Mouse (Mus musculus): Measurements from ENCODE around the gene Dlx3. TPM values are rescaled to one million over a fixed set of nuclear protein-coding genes. Genes with fewer than 3 reads are reported as not detected.

Dlx3 gene
- polyA plus RNA-seq, 1 experiment from 2014 or later, result 1.4 TPM

DNA sequence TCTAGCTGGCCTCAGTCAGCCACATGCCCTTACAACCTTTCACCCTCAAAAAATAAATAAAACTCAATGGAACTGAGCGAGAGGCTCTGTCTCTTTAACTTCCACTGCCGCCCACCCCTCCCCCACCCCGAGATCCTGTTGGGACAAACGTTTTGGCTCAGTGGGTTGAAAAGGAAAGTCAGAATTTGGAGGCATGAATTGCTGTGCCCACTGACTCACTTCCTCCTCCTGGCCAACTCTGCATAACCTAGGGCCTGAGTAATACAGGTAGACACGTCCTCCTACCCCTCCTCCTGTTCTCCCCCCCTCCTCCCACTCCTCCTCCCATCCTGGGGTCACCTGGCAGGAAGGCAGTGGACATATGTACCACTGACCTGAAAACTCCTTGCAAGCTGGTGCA is 34.2 kb upstream of the Dlx3 start:
- no peaks in the 10 kb centered on the region for H3K27me3 ChIP-seq (ENCODE audit: control insufficient read depth, insufficient read depth, low read length)
- DNase-seq (ENCODE audit: low spot score) (no peak), ATAC-seq (replicated peaks; ENCODE audit: low FRiP score) (no peak)
- H3K4me2 ChIP-seq (ENCODE audit: low read depth, low read length, severe bottlenecking), result no peak overlapping the region
- WGBS, result 14% methylated on average over 5 of the region's 5 CpGs
- no peaks in the 10 kb centered on the region; the same call in 1 of the 2 replicates for H3K4me1 ChIP-seq (replicated peaks; ENCODE audit: control insufficient read depth, insufficient read depth, low read length)
- H3K27ac ChIP-seq (ENCODE audit: low read depth, low read length), result no peak overlapping the region
- H3K9ac ChIP-seq (ENCODE audit: low read length), result no peak overlapping the region
- no peaks in the 10 kb centered on the region for H3K9me3 ChIP-seq (ENCODE audit: control insufficient read depth, low read length)
- no peak overlapping the region for H3K4me3 ChIP-seq (ENCODE audit: low read depth, low read length)
- no peaks in the 10 kb centered on the region for H3K36me3 ChIP-seq (ENCODE audit: control insufficient read depth, insufficient read depth, low read length)

DNA sequence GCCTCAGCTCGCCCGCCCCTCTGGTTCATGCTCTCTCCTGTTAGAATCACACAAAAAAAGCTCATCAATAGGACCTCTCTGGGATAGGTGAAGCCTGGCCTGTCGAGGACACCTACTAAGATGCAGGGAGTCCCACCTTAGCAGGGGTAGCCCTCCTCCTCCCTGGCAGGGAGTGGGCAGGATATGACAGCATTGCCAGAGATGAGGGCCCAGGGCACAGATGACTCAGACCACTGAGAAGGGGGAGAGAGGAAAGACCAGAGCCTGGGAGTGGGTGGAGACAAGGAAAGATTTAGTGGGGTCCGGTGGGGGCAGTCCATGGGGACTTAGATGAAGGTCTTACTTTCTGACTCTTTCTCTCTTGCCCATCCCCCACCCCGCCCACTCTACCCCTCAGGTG is 33.7 kb upstream of the Dlx3 start:
- Histone ChIP-seq H3K4me1 (replicated peaks; ENCODE audit: control insufficient read depth, insufficient read depth, low read length) (no peaks in the 10 kb centered on the region; the same call in 1 of the 2 replicates), H3K9me3 (ENCODE audit: control insufficient read depth, low read length) (no peaks in the 10 kb centered on the region), H3K4me3 (ENCODE audit: low read depth, low read length) (no peak overlapping the region), H3K27ac (ENCODE audit: low read depth, low read length) (no peak overlapping the region), H3K4me2 (ENCODE audit: low read depth, low read length, severe bottlenecking) (no peak overlapping the region), H3K36me3 (ENCODE audit: control insufficient read depth, insufficient read depth, low read length) (no peaks in the 10 kb centered on the region), H3K9ac (ENCODE audit: low read length) (no peak overlapping the region), H3K27me3 (ENCODE audit: control insufficient read depth, insufficient read depth, low read length) (no peaks in the 10 kb centered on the region)
- ATAC-seq (replicated peaks; ENCODE audit: low FRiP score) (no peak), DNase-seq (ENCODE audit: low spot score) (no peak)
- 48% methylated on average over 5 of the region's 5 CpGs for WGBS

DNA sequence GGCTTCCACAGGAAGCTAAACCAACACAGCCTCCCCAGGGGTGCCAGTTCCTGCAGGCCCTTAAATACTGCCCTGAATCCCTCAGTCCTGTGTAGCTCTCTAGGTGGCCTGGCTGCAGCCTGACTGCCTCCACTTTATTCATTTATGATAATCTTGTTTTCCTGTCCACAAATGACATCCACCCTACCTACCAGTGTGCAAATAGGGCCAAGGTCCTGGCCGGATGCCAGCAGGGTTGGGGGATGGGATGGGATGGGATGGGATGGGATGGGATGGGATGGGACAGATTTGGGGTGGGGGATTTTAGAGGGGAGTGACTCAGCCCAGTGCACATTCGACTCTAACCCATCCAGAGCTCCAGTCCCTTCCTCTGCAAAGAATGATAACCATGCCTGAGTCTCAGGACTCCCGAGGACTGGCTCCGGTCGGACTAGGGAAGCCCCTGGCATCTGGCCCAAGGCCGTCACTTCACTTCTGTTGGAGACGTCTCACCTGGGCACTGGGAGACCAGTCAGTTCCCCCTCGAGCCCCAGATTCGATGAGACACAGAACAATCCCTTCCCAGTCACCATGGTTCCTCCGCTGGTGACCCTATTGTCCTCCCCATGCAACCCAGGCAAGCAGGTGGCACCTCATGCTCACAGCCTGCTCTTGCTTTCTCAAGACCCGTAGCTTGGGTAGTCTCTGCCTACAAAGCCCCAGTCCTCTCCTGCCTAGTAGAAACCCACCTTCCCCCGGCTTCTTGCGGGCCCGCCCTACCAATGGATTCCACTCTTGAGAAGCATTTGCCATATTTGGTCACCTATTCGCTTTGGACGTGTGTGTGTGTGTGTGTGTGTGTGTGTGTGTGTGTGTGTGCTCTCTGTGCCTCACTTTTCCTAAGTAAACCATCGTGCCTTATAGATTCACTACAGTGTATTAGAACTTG is 32.4 kb upstream of the Dlx3 start:
- Histone ChIP-seq H3K27me3 (ENCODE audit: control insufficient read depth, insufficient read depth, low read length) (no peaks in the 10 kb centered on the region), H3K4me3 (ENCODE audit: low read depth, low read length) (no peak overlapping the region), H3K4me1 (replicated peaks; ENCODE audit: control insufficient read depth, insufficient read depth, low read length) (no peaks in the 10 kb centered on the region; the same call in 1 of the 2 replicates), H3K4me2 (ENCODE audit: low read depth, low read length, severe bottlenecking) (no peak overlapping the region), H3K9me3 (ENCODE audit: control insufficient read depth, low read length) (no peaks in the 10 kb centered on the region), H3K36me3 (ENCODE audit: control insufficient read depth, insufficient read depth, low read length) (no peaks in the 10 kb centered on the region), H3K27ac (ENCODE audit: low read depth, low read length) (no peak overlapping the region), H3K9ac (ENCODE audit: low read length) (no peak overlapping the region)
- no peak for DNase-seq (ENCODE audit: low spot score)
- ATAC-seq (replicated peaks; ENCODE audit: low FRiP score), result no peak
- WGBS, result 74% methylated on average over 17 of the region's 17 CpGs

DNA sequence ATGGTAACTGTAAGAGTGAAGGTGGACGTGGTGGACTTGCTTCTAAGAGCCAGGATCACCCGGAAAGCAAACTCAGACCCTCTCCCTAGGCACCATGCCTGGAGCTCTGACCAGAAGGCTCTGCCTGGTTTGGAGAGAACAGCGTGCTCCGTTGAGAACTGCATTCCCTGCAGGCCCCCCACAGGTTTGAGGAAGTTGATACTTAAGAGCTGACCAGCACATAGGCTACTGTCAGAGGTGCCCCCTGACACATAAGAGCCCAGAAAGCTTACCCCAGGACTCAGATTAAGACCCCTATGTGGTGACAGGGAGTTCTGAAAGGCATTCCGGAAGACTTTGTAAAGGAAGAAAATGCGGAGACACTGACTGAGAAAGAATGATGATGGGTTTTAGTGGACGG is 31.6 kb upstream of the Dlx3 start:
- 59% methylated on average over 7 of the region's 7 CpGs for WGBS

DNA sequence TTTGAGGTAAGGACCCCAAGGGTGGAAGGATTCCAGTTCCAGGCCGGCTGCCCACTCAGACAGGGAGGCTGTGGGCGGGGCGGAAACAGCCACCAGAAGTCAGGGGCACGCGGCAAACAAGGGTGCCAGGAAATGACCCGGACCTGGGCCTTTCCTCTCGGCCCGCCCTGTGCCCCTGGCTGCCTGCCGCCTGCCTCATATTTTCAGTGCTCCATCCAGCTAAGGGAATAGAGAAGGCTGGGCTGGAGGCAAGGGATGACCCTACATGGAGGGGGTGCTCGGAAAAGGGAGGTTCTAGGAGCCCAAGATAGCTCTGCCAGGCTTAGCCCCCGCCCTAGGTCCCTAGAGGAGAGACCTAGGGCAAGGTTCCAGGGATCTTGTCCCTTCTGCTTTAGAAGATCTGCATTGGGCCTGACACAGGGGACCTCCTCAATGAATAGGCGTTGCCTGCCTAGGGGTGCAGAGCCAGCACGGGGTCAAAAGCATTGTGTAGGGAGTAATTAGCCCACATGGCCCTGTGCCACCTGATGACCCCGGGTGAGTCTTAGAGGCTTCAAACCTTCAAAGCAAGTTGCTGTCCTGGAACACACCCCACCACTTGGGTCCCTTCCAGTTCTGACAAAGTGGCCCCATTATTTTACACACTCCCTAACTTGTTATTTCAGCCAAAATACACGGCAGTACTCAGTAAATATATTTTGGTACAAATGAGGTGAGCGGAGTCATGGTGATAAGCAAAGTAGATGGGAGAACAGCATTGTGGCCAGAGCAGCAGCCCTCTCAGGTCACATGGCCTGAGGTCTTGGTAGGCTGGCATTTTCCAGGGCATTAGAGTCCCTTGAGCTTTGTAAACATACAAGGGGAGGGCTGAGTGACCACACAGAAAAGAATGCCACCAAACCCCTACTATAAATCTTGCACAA is 30.8 kb upstream of the Dlx3 start:
- H3K36me3 ChIP-seq (ENCODE audit: control insufficient read depth, insufficient read depth, low read length), result no peaks in the 10 kb centered on the region
- no peak overlapping the region for H3K9ac ChIP-seq (ENCODE audit: low read length)
- no peak overlapping the region for H3K4me2 ChIP-seq (ENCODE audit: low read depth, low read length, severe bottlenecking)
- H3K9me3 ChIP-seq (ENCODE audit: control insufficient read depth, low read length), result no peaks in the 10 kb centered on the region
- H3K27me3 ChIP-seq (ENCODE audit: control insufficient read depth, insufficient read depth, low read length), result no peaks in the 10 kb centered on the region
- ATAC-seq (replicated peaks; ENCODE audit: low FRiP score) (no peak), DNase-seq (ENCODE audit: low spot score) (no peak)
- no peak overlapping the region for H3K27ac ChIP-seq (ENCODE audit: low read depth, low read length)
- H3K4me3 ChIP-seq (ENCODE audit: low read depth, low read length), result no peak overlapping the region
- no peaks in the 10 kb centered on the region; the same call in 1 of the 2 replicates for H3K4me1 ChIP-seq (replicated peaks; ENCODE audit: control insufficient read depth, insufficient read depth, low read length)
- WGBS, result 80% methylated on average over 16 of the region's 16 CpGs

More for the DNA sequence above, 31.6 kb upstream of the Dlx3 start:
- no peak overlapping the region for H3K4me3 ChIP-seq (ENCODE audit: low read depth, low read length)
- H3K4me2 ChIP-seq (ENCODE audit: low read depth, low read length, severe bottlenecking), result no peak overlapping the region
- no peak overlapping the region for H3K9ac ChIP-seq (ENCODE audit: low read length)
- DNase-seq (ENCODE audit: low spot score) (no peak), ATAC-seq (replicated peaks; ENCODE audit: low FRiP score) (no peak)
- no peaks in the 10 kb centered on the region; the same call in 1 of the 2 replicates for H3K4me1 ChIP-seq (replicated peaks; ENCODE audit: control insufficient read depth, insufficient read depth, low read length)
- H3K9me3 ChIP-seq (ENCODE audit: control insufficient read depth, low read length), result no peaks in the 10 kb centered on the region
- no peak overlapping the region for H3K27ac ChIP-seq (ENCODE audit: low read depth, low read length)
- H3K27me3 ChIP-seq (ENCODE audit: control insufficient read depth, insufficient read depth, low read length), result no peaks in the 10 kb centered on the region
- no peaks in the 10 kb centered on the region for H3K36me3 ChIP-seq (ENCODE audit: control insufficient read depth, insufficient read depth, low read length)

DNA sequence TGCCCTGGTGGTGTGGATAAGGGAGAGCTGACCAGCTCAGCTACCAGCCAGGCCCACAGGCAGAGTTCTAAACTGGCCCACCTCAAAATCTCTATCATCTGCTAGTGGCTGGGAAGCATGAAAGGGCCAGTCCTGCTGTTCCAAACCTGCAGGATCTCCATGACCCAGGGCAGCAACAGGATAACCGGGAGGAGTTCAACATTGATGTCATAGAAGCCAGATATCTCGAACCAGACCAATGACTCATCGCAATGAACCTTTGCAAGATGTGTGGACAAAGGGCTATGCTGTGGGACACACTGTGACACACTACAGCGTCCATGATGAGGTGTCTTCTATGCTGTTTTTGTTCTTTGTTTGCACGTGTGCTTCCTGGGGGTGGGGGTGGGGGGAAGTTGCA is 26.8 kb upstream of the Dlx3 start:
- no peaks in the 10 kb centered on the region for H3K36me3 ChIP-seq (ENCODE audit: control insufficient read depth, insufficient read depth, low read length)
- no peak overlapping the region for H3K4me2 ChIP-seq (ENCODE audit: low read depth, low read length, severe bottlenecking)
- no peaks in the 10 kb centered on the region for H3K4me1 ChIP-seq (replicated peaks; ENCODE audit: control insufficient read depth, insufficient read depth, low read length)
- DNase-seq (ENCODE audit: low spot score) (no peak), ATAC-seq (replicated peaks; ENCODE audit: low FRiP score) (no peak)
- no peak overlapping the region for H3K9ac ChIP-seq (ENCODE audit: low read length)
- 82% methylated on average over 5 of the region's 5 CpGs for WGBS
- no peaks in the 10 kb centered on the region for H3K27me3 ChIP-seq (ENCODE audit: control insufficient read depth, insufficient read depth, low read length)
- no peak overlapping the region for H3K27ac ChIP-seq (ENCODE audit: low read depth, low read length)
- no peaks in the 10 kb centered on the region for H3K9me3 ChIP-seq (ENCODE audit: control insufficient read depth, low read length)
- H3K4me3 ChIP-seq (ENCODE audit: low read depth, low read length), result no peak overlapping the region

DNA sequence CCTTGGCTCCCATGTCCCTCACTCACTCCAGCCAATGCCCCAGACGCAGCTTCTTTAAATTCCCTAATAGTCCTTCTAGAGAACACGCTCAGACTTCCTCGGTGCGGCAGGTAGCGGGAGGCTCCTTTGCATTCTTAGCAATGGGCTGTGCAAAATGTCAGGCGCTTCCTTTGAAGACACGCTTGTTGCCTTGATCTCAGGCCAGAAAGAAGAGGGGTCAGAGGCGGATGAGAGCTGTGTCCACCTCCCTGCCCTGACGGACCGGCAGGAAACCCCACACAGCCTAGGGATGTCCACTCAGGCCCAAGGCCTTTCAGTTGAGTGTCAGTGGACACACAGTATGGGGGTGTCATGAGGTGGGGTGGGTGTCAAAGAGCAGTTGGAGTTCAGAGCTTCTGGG is 24.3 kb upstream of the Dlx3 start:
- no peaks in the 10 kb centered on the region for H3K9me3 ChIP-seq (ENCODE audit: control insufficient read depth, low read length)
- no peak for DNase-seq (ENCODE audit: low spot score)
- ATAC-seq (replicated peaks; ENCODE audit: low FRiP score), result no peak
- no peak overlapping the region for H3K4me3 ChIP-seq (ENCODE audit: low read depth, low read length)
- H3K4me1 ChIP-seq (replicated peaks; ENCODE audit: control insufficient read depth, insufficient read depth, low read length), result no peaks in the 10 kb centered on the region
- no peak overlapping the region for H3K4me2 ChIP-seq (ENCODE audit: low read depth, low read length, severe bottlenecking)
- no peaks in the 10 kb centered on the region for H3K27me3 ChIP-seq (ENCODE audit: control insufficient read depth, insufficient read depth, low read length)
- no peak overlapping the region for H3K27ac ChIP-seq (ENCODE audit: low read depth, low read length)
- H3K36me3 ChIP-seq (ENCODE audit: control insufficient read depth, insufficient read depth, low read length), result no peaks in the 10 kb centered on the region
- WGBS, result 88% methylated on average over 10 of the region's 10 CpGs
- no peak overlapping the region for H3K9ac ChIP-seq (ENCODE audit: low read length)

DNA sequence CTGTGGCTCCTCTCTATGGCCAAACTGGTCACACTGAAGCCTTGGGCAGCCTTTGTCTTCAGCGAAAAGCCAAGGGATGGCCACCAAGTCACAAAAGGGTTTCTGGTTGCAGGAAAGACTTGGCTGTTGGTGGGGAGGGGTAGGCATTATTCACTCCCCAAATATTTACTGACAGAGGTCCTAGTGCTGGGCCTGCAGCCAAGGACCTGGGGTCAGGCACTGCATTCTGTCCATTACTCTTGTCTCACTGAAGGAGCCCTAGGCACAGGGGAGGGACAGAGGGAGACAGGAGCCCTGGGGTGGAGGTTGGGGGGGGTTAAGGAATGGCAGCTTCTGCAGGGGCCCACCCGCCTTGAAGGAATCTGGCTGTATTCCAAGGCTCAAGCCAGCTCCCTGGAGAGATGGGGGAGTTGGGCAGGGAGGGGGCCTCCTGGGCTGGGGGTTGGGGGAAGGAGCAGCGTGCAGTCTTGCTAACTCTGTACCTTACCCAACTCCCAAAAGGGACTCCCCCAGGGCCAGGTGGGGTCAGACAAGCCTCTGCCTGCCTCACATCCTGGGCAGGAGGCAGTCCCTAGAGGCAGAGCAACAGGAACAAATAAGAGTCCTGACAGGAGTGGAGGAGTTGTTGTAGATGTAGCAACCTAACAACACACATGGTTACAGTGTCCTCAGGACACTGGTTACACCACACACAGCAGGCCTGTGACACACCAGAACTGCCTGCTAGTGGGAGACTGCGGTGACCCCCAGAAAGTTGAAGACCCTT is 23.1 kb upstream of the Dlx3 start:
- H3K27ac ChIP-seq (ENCODE audit: low read depth, low read length), result no peak overlapping the region
- no peak for DNase-seq (ENCODE audit: low spot score)
- no peak for ATAC-seq (replicated peaks; ENCODE audit: low FRiP score)
- no peaks in the 10 kb centered on the region for H3K9me3 ChIP-seq (ENCODE audit: control insufficient read depth, low read length)
- WGBS, result 65% methylated on average over 4 of the region's 4 CpGs
- no peaks in the 10 kb centered on the region for H3K36me3 ChIP-seq (ENCODE audit: control insufficient read depth, insufficient read depth, low read length)
- H3K4me3 ChIP-seq (ENCODE audit: low read depth, low read length), result no peak overlapping the region
- H3K4me1 ChIP-seq (replicated peaks; ENCODE audit: control insufficient read depth, insufficient read depth, low read length), result no peaks in the 10 kb centered on the region
- no peaks in the 10 kb centered on the region for H3K27me3 ChIP-seq (ENCODE audit: control insufficient read depth, insufficient read depth, low read length)
- H3K4me2 ChIP-seq (ENCODE audit: low read depth, low read length, severe bottlenecking), result no peak overlapping the region
- H3K9ac ChIP-seq (ENCODE audit: low read length), result no peak overlapping the region
